Mouse (Mus musculus) embryonic fibroblast, embryonic 13.5 days (primary cell): Measurements from ENCODE around the gene Coro2a. TPM values are rescaled to one million over a fixed set of nuclear protein-coding genes. Genes with fewer than 3 reads are reported as not detected.
A peak's percentile ranks its signal among the peaks of the same experiment; 100 is the strongest.

Experiments used
- H3K27ac ChIP-seq: 2 replicates; pipeline ENCODE4 v1.5.1; 2012; ENCODE audit warnings: low read length, control low read depth, inconsistent platforms; ENCODE audit not compliant: insufficient read depth
- H3K4me1 ChIP-seq: 2 replicates; pipeline ENCODE4 v1.6.1; 2011; ENCODE audit warnings: low read length; ENCODE audit not compliant: control insufficient read depth, insufficient read depth
- H3K4me3 ChIP-seq: 2 replicates; pipeline ENCODE4 v1.5.1; 2011; ENCODE audit warnings: mild to moderate bottlenecking, control low read depth, low read length; ENCODE audit not compliant: insufficient read depth
- CTCF ChIP-seq: IDR thresholded peaks from 2 replicates; pipeline ENCODE4 v1.5.1; 2011; ENCODE audit warnings: mild to moderate bottlenecking, control low read depth, low read length, moderate library complexity, borderline replicate concordance; ENCODE audit not compliant: insufficient read depth
- POLR2A ChIP-seq: IDR thresholded peaks from 2 replicates; pipeline ENCODE4 v1.6.1; 2011; ENCODE audit warnings: low read depth, mild to moderate bottlenecking, control low read depth, low read length, moderate library complexity
- polyA plus RNA-seq: library from polyadenylated mRNA; stranded (reverse); fragments of >200 nt; gene quantifications from 2 replicates; pipeline ENCODE4 v1.2.4, GENCODE M21; 2011; ENCODE audit warnings: low read depth; ENCODE audit not compliant: missing spikeins, insufficient read length

The Coro2a gene
- polyA plus RNA-seq, 1 experiment, result 0.81 TPM

DNA sequence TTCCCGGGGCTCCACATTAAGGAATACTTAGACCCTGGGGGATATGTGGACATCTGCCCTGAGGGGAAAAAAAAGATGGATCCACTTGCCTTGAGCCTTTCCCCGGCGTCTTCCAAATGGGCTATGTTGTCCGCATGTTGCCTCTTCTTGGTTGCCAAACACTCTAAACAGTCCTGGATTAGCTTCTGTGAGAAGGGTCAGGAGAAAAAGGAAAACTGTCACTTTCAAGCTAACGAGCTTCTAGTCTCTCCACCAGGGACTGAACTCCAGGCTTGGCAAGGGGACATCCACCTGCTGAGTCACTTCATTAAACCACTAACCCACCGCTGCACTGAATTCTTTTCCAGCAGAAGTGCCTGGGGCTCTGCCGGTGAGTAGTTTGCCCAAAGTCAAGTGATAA, 69.1 kb downstream of the Coro2a start:
- Histone ChIP-seq H3K4me3 (no peak overlapping the region), H3K27ac (no peak overlapping the region)
- TF ChIP-seq POLR2A, result no peak
- TF ChIP-seq CTCF, result no peak

GRCm38 (mm10) chr4:46532511-46532910, 69.5 kb downstream of the Coro2a start:
- TF ChIP-seq POLR2A (no peak), CTCF (no peak)
- Histone ChIP-seq H3K27ac (no peak overlapping the region), H3K4me1 (no peaks in the 10 kb centered on the region), H3K4me3 (no peak overlapping the region)

More for the DNA sequence above, 69.1 kb downstream of the Coro2a start:
- no peaks in the 10 kb centered on the region for H3K4me1 ChIP-seq

DNA sequence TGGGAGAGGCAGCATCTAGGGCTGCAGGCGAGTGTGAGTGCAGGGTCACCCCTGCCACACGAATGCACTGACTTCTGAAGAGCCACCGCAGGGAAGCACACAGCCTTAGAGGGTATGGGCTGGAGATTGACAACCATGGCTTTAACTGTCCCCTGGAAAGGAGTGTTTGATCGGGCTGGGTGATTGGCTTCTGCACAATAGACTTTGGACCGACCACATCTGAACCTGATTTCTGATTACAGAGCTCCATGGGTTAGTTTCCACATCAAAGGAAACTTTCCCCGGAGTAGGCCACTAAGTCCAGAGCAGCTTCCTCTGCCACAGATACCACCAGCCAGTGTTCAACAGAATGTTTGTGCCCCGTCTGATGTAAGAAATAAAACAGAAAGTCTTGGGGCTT, 72.3 kb downstream of the Coro2a start:
- H3K4me1 ChIP-seq, result no peaks in the 10 kb centered on the region
- no peak for TF ChIP-seq CTCF
- TF ChIP-seq POLR2A, result no peak
- no peak overlapping the region for H3K27ac ChIP-seq
- no peak overlapping the region for H3K4me3 ChIP-seq

GRCm38 (mm10) chr4:46527558-46527926, 74.5 kb downstream of the Coro2a start:
- peak overlapping the region; percentile 25 for H3K4me3 ChIP-seq

GRCm38 (mm10) chr4:46526798-46527557, 75.0 kb downstream of the Coro2a start:
- H3K4me1 ChIP-seq, result no peaks in the 10 kb centered on the region
- TF ChIP-seq CTCF, result peak; percentile 32; the same call in 1 of the 2 replicates
- TF ChIP-seq POLR2A, result no peak
- no peak overlapping the region for H3K27ac ChIP-seq
- H3K4me3 ChIP-seq, result peak overlapping the region; percentile 25; the same call in 1 of the 2 replicates

More at GRCm38 (mm10) chr4:46527558-46527926, 74.5 kb downstream of the Coro2a start:
- peak; percentile 73 for TF ChIP-seq POLR2A
- no peak for TF ChIP-seq CTCF
- Histone ChIP-seq H3K4me1 (no peaks in the 10 kb centered on the region), H3K27ac (no peak overlapping the region)

DNA sequence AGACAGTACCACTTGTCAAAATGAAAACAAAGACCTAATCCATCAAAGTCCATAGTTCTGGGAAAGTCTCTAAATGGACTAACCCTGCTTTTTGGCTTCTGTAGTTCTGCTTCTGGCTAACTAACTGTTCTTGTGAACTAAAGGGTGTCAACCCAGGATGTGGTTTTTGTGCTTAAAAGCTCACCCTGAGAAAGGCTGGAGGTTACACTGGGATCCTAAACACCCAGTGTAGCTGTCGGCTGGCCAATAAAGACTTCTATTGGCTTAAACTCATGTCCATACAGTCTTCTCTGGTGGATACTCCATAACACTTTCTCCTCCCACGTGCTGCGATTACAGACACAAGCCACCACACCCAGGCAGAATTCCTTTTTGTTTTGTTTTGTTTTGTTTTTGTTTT, 75.8 kb downstream of the Coro2a start:
- H3K27ac ChIP-seq, result no peak overlapping the region
- TF ChIP-seq POLR2A, result no peak
- TF ChIP-seq CTCF, result no peak
- H3K4me1 ChIP-seq, result no peaks in the 10 kb centered on the region
- no peak overlapping the region for H3K4me3 ChIP-seq

DNA sequence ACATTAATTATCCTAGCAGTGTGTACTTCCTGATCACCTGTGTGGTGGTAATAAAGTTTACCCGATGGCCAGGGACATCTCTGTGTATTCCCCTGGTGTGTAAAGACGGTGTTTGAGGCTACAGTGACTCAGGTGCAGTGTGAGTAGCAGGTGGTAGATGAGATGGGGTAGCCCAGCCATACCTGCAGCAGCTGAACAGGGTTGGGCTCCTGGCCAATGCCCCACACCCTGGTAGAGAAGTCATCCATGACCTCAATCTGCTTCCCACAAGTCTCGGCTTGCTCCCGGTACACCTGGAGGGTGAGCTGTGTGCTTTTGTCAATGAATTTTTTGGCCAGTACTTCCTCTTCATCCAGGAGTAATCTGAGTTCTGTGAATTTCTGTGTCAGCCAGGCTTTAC, 78.7 kb downstream of the Coro2a start:
- Histone ChIP-seq H3K27ac (no peak overlapping the region), H3K4me1 (no peaks in the 10 kb centered on the region), H3K4me3 (no peak overlapping the region)
- TF ChIP-seq CTCF, result no peak
- TF ChIP-seq POLR2A, result no peak

DNA sequence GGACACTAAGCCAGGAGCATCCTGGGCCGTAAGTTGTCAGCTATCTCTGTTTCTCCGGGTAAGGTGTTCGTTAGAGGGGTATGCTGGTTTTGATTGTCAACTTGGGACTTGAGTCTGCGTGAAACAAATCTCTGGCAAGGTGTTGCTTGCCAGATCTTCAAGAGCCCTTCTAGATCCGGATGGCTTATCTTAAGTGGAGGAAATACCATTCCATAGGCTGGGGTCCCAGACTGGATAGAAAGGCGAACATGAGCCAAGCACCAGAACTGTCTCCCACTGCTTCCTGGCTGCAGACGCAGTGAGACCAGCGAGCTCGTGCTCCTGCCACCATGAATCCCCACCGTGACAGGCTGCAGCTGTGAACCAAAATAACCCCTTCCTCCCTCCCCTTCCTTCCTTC, 80.5 kb downstream of the Coro2a start:
- Histone ChIP-seq H3K27ac (no peak overlapping the region), H3K4me1 (no peaks in the 10 kb centered on the region), H3K4me3 (no peak overlapping the region)
- TF ChIP-seq POLR2A (no peak), CTCF (no peak)

DNA sequence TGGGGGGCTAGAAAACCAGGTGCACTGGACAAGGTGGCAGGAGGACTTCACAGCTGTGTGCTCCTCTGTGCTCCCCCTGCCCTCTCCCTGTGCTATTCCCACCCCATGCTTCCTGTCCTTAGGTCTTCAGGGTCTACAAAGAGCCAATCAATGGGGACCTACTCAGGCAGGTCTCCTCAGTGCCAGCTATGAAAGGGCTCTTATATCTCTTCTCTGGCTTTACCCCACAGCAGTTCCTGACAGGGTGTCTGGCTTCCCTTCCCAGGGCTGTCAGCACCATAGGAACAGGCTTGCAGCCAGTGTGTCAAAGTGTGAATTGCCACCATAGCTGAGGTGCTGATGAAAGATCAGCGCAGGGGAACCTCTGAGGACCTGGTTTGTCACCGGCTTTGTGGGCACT, 81.5 kb downstream of the Coro2a start:
- no peak for TF ChIP-seq CTCF
- no peak for TF ChIP-seq POLR2A
- Histone ChIP-seq H3K4me1 (no peaks in the 10 kb centered on the region), H3K27ac (no peak overlapping the region), H3K4me3 (no peak overlapping the region)

GRCm38 (mm10) chr4:46507736-46508460, 94.1 kb downstream of the Coro2a start:
- 0 out of 2 replicates have a peak overlapping the region, but pooled peaks have one; percentile 8 for H3K27ac ChIP-seq
- peak; percentile 73; the same call in 1 of the 2 replicates for TF ChIP-seq CTCF
- TF ChIP-seq POLR2A, result no peak
- no peaks in the 10 kb centered on the region for H3K4me1 ChIP-seq
- H3K4me3 ChIP-seq, result peak overlapping the region; percentile 18
